ENCODE assay signal across 20 mouse cellular contexts in the genomic region with DNA sequence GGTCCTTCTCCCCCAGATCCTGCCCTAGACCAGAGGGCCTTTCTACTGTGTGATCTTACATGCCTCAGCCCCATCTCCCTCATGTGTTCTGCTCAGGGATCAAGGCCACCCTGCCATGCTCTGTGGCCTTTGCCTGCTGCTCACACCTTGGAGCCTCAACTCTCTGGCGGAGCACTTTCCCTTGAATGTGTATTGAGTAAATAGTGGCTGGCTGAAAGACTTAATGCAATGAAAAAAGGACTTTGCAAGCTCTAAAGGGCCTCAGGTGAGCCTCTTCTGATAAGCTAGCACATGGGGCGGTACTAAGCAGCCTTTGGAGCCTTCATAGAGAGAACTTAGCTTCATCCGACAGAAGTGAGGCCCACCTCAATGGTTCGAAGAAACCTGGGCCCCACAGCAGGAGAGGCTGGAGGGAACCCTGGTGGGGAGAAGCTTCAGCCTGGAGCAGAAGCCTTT. TPM values are rescaled to one million over a fixed set of nuclear protein-coding genes. Genes with fewer than 3 reads are reported as not detected.
DNase-seq lines count a peak whose midpoint lies in the region; ATAC-seq and TF ChIP-seq lines count a peak whose summit lies in the region.
"Had no signal": no experiment of that assay in that cellular context is flagged by ENCODE, and none has a peak within 500 bp of the region (broad histone marks: within the 10 kb centered on the region; RNA-seq: fewer than 3 reads in every experiment).

No protein-coding gene starts in this region.

- TF ChIP-seq EP300 in stomach, postnatal 0 days (optimal IDR thresholded peaks at IDR 0.05): no peak

- H3K9ac ChIP-seq in lung, embryonic 14.5 days: no peak overlapping the region
- no peak overlapping the region for H3K9ac ChIP-seq in intestine, postnatal 0 days (ENCODE audit: low read depth, low read length)
- no peak overlapping the region for H3K9ac ChIP-seq in stomach, postnatal 0 days (ENCODE audit: low read length)
- H3K9ac ChIP-seq: embryonic facial prominence, embryonic 12.5 days; hindbrain, embryonic 12.5 days had no signal

- no peaks in the 10 kb centered on the region for H3K36me3 ChIP-seq in lung, embryonic 14.5 days (ENCODE audit: insufficient read depth)
- H3K36me3 ChIP-seq in intestine, postnatal 0 days (ENCODE audit: control insufficient read depth, insufficient read depth): no peaks in the 10 kb centered on the region
- no peaks in the 10 kb centered on the region for H3K36me3 ChIP-seq in stomach, postnatal 0 days (ENCODE audit: control insufficient read depth, insufficient read depth, low read length)
- H3K36me3 ChIP-seq: embryonic facial prominence, embryonic 12.5 days; G1E; heart, embryonic 12.5 days; hindbrain, embryonic 12.5 days had no signal

- intact Hi-C loops in gastrocnemius, adult 2 months (cut with DNase I): no loop called here

- no peaks in the 10 kb centered on the region for H3K9me3 ChIP-seq in lung, embryonic 14.5 days (ENCODE audit: low read depth, low read length)
- no peaks in the 10 kb centered on the region for H3K9me3 ChIP-seq in intestine, postnatal 0 days (ENCODE audit: control insufficient read depth)
- no peaks in the 10 kb centered on the region for H3K9me3 ChIP-seq in stomach, postnatal 0 days (ENCODE audit: control insufficient read depth, low read length)
- H3K9me3 ChIP-seq: embryonic facial prominence, embryonic 12.5 days; G1E; heart, embryonic 12.5 days; hindbrain, embryonic 12.5 days had no signal

- no peak for DNase-seq in gastrocnemius, adult 2 months
- no peak for DNase-seq in gastrocnemius, postnatal 10 days
- no peak for DNase-seq in lung, embryonic 14.5 days
- no peak for DNase-seq in lung, postnatal 10 days
- no peak for DNase-seq in stomach, postnatal 0 days (ENCODE audit: low spot score)
- DNase-seq in urinary bladder, postnatal 36 days (ENCODE audit: low spot score in 2 of 2): no peak
- DNase-seq: adrenal gland, postnatal 10 days; B cell, adult 2 months; cerebellum, adult 8-10 months; cerebellum, postnatal 14 days; gastrocnemius, postnatal 25 days; heart, postnatal 4 days had no signal

- H3K4me1 ChIP-seq in lung, embryonic 14.5 days (ENCODE audit: insufficient read depth): no peaks in the 10 kb centered on the region; the same call in none of the 2 replicates
- H3K4me1 ChIP-seq in intestine, postnatal 0 days (replicated peaks; ENCODE audit: control insufficient read depth, insufficient read depth, low read length): peaks cover 14% of the 10 kb centered on the region; the same call in 1 of the 2 replicates
- H3K4me1 ChIP-seq in stomach, postnatal 0 days (replicated peaks; ENCODE audit: control insufficient read depth, insufficient read depth): no peaks in the 10 kb centered on the region
- H3K4me1 ChIP-seq: hindbrain, embryonic 12.5 days had no signal

- peak; percentile 41; the same call in 1 of the 2 replicates for ATAC-seq in lung, embryonic 14.5 days (ENCODE audit: insufficient read depth)
- peak; percentile 78 for ATAC-seq in intestine, postnatal 0 days
- ATAC-seq in stomach, postnatal 0 days (ENCODE audit: low FRiP score, low TSS enrichment): peak; percentile 10; the same call in 1 of the 2 replicates
- ATAC-seq: CD4-positive, CD25-positive, alpha-beta regulatory T cell, adult 4 months; forebrain, embryonic 16.5 days; hindbrain, embryonic 16.5 days had no signal

- no peaks in the 10 kb centered on the region for H3K27me3 ChIP-seq in lung, embryonic 14.5 days (ENCODE audit: insufficient read depth, low read length)
- H3K27me3 ChIP-seq in intestine, postnatal 0 days (replicated peaks; ENCODE audit: control insufficient read depth, insufficient read depth, low read length): no peaks in the 10 kb centered on the region
- no peaks in the 10 kb centered on the region for H3K27me3 ChIP-seq in stomach, postnatal 0 days (ENCODE audit: control insufficient read depth, insufficient read depth, low read length)
- H3K27me3 ChIP-seq: embryonic facial prominence, embryonic 12.5 days; heart, embryonic 12.5 days had no signal

- peak overlapping the region; percentile 92 for H3K27ac ChIP-seq in gastrocnemius, adult 2 months
- 0 out of 2 replicates have a peak overlapping the region, but pooled peaks have one; percentile 12 for H3K27ac ChIP-seq in lung, embryonic 14.5 days (ENCODE audit: low read depth)
- H3K27ac ChIP-seq in intestine, postnatal 0 days (ENCODE audit: low read depth, low read length): no peak overlapping the region; the same call in 1 of the 2 replicates
- H3K27ac ChIP-seq in stomach, postnatal 0 days (replicated peaks): no peak overlapping the region
- H3K27ac ChIP-seq: embryonic facial prominence, embryonic 12.5 days; hindbrain, embryonic 12.5 days had no signal

- TF ChIP-seq CTCF in gastrocnemius, adult 2 months (IDR thresholded peaks at IDR 0.05): no peak
- no peak for TF ChIP-seq CTCF in lung, embryonic 14.5 days (IDR thresholded peaks at IDR 0.05; ENCODE audit: low read depth)
- no peak for TF ChIP-seq CTCF in intestine, postnatal 0 days (IDR thresholded peaks at IDR 0.05; ENCODE audit: low read depth)
- no peak for TF ChIP-seq CTCF in stomach, postnatal 0 days (IDR thresholded peaks at IDR 0.05; ENCODE audit: low read depth)

- 61% methylated on average over 4 of the region's 4 CpGs for WGBS in lung, embryonic 14.5 days
- WGBS in intestine, postnatal 0 days: 39% methylated on average over 4 of the region's 4 CpGs
- 58% methylated on average over 4 of the region's 4 CpGs for WGBS in stomach, postnatal 0 days

- H3K4me2 ChIP-seq in lung, embryonic 14.5 days: no peak overlapping the region
- no peak overlapping the region for H3K4me2 ChIP-seq in intestine, postnatal 0 days (replicated peaks; ENCODE audit: low read depth)
- H3K4me2 ChIP-seq in stomach, postnatal 0 days (replicated peaks; ENCODE audit: low read depth): no peak overlapping the region
- H3K4me2 ChIP-seq: embryonic facial prominence, embryonic 12.5 days; heart, embryonic 12.5 days; hindbrain, embryonic 12.5 days had no signal

- H3K4me3 ChIP-seq in gastrocnemius, adult 2 months: no peak overlapping the region
- H3K4me3 ChIP-seq in lung, embryonic 14.5 days (ENCODE audit: low read depth, low read length): no peak overlapping the region
- H3K4me3 ChIP-seq in intestine, postnatal 0 days (ENCODE audit: low read depth, low read length): no peak overlapping the region
- no peak overlapping the region for H3K4me3 ChIP-seq in stomach, postnatal 0 days (ENCODE audit: low read depth, low read length)
- H3K4me3 ChIP-seq: embryonic facial prominence, embryonic 12.5 days; heart, embryonic 12.5 days; hindbrain, embryonic 12.5 days had no signal

RNA-seq across cellular contexts. Expression of a gene that starts 9.7 kb away (rescaled TPM):
- 10 to 100 TPM; 38.2 to 52.0 TPM for total RNA-seq in gastrocnemius, adult 2 months (2021)
- 10 to 100 TPM; 44.3 to 56.9 TPM for total RNA-seq in gastrocnemius, postnatal 10 days (2021)
- polyA plus RNA-seq in lung, embryonic 14.5 days (2014; fragmentation: Nextera tagmentation; extraction: Ambion mirVana): 51.7 and 61.4 TPM in 2 replicates
- 41.3 and 48.5 TPM in 2 replicates for polyA plus RNA-seq in intestine, postnatal 0 days (2015; fragmentation: Nextera tagmentation; extraction: Ambion mirVana)
- polyA plus RNA-seq in stomach, postnatal 0 days (2015; fragmentation: Nextera tagmentation; extraction: Ambion mirVana): 46.4 and 48.1 TPM in 2 replicates

Comparison
In these comparisons a context has a peak if more than half of its experiments do, and no peak if none do; other contexts are left out.
1. H3K27ac ChIP-seq: peak in gastrocnemius, adult 2 months (single experiment) and lung, embryonic 14.5 days (single experiment); none in intestine, postnatal 0 days (single experiment) and stomach, postnatal 0 days (single experiment).
2. ATAC-seq: peak in every context shown above with its lines; median percentile 78 in intestine, postnatal 0 days; 41 in lung, embryonic 14.5 days; 10 in stomach, postnatal 0 days.